17 mouse cellular contexts compared by ENCODE assay signal in genomic region chr11:80202296-80202695, GRCm38 (mm10). TPM values are rescaled to one million over a fixed set of nuclear protein-coding genes. Genes with fewer than 3 reads are reported as not detected.
"Had no signal": no experiment of that assay in that cellular context is flagged by ENCODE, and none has a peak within 500 bp of the region (broad histone marks: within the 10 kb centered on the region; RNA-seq: fewer than 3 reads in every experiment).

No protein-coding gene starts in this region.

- H3K4me3 ChIP-seq: hindbrain, embryonic 15.5 days; kidney, embryonic 15.5 days; limb, embryonic 12.5 days; liver, embryonic 13.5 days; lung, embryonic 15.5 days; midbrain, embryonic 12.5 days; neural tube, embryonic 13.5 days had no signal

- H3K27ac ChIP-seq: hindbrain, embryonic 15.5 days; kidney, embryonic 15.5 days; limb, embryonic 12.5 days; liver, embryonic 13.5 days; lung, embryonic 15.5 days; midbrain, embryonic 12.5 days; neural tube, embryonic 13.5 days had no signal

- DNase-seq: layer of hippocampus, adult 9-11 months; layer of hippocampus, postnatal 36 days; liver, embryonic 13.5 days; retina, postnatal 1 day; right cerebral cortex, postnatal 4 days; spleen, adult 18-20 months; thymus, adult 2 months; thymus, postnatal 25 days had no signal

- H3K4me1 ChIP-seq: hindbrain, embryonic 15.5 days; limb, embryonic 12.5 days; liver, embryonic 13.5 days; lung, embryonic 15.5 days; midbrain, embryonic 12.5 days; neural tube, embryonic 13.5 days had no signal

- H3K36me3 ChIP-seq: hindbrain, embryonic 15.5 days; limb, embryonic 12.5 days; liver, embryonic 13.5 days; lung, embryonic 15.5 days; midbrain, embryonic 12.5 days; neural tube, embryonic 13.5 days had no signal

- H3K27me3 ChIP-seq: hindbrain, embryonic 15.5 days; kidney, embryonic 15.5 days; limb, embryonic 12.5 days; liver, embryonic 13.5 days; lung, embryonic 15.5 days; midbrain, embryonic 12.5 days; neural tube, embryonic 13.5 days had no signal

- H3K4me2 ChIP-seq: hindbrain, embryonic 15.5 days; kidney, embryonic 15.5 days; limb, embryonic 12.5 days; liver, embryonic 13.5 days; lung, embryonic 15.5 days; midbrain, embryonic 12.5 days; neural tube, embryonic 13.5 days had no signal

- H3K9me3 ChIP-seq: hindbrain, embryonic 15.5 days; kidney, embryonic 15.5 days; limb, embryonic 12.5 days; liver, embryonic 13.5 days; lung, embryonic 15.5 days; midbrain, embryonic 12.5 days; neural tube, embryonic 13.5 days had no signal

- ATAC-seq: intestine, embryonic 16.5 days; midbrain, embryonic 16.5 days had no signal

- H3K9ac ChIP-seq: hindbrain, embryonic 15.5 days; kidney, embryonic 15.5 days; limb, embryonic 12.5 days; liver, embryonic 13.5 days; lung, embryonic 15.5 days; midbrain, embryonic 12.5 days; neural tube, embryonic 13.5 days had no signal

RNA-seq across cellular contexts. Expression of gene Adap2, which starts 48.4 kb away (rescaled TPM):
- total RNA-seq: megakaryocyte-erythroid progenitor cell, adult 5-6 weeks had no signal
